Mouse (Mus musculus): ENCODE data around the gene Olfr493.

Gene Olfr493

DNA sequence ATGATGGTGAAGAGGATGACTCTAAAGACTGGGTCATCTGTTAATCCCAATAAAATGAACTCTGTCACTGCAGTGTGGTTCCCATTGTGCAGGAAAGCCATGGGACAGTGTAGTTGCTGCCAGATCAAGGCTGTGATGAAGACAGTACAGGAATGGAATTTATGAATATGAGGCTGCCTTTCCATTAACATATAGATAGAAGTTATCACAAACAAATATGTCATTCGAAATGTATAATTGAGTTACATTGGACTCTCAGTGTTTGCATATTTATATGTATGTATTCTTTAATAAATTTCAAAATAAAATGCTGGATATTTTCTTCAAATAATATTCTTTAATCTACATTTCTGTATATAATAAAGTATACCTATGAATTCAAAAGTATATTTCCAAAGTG, at the start of gene Olfr493:
Gene Olfr493 (minus strand): TSS at position 101 of the 400 bp plus-strand sequence.
- DNase-seq (ENCODE audit: low spot score): no peak

DNA sequence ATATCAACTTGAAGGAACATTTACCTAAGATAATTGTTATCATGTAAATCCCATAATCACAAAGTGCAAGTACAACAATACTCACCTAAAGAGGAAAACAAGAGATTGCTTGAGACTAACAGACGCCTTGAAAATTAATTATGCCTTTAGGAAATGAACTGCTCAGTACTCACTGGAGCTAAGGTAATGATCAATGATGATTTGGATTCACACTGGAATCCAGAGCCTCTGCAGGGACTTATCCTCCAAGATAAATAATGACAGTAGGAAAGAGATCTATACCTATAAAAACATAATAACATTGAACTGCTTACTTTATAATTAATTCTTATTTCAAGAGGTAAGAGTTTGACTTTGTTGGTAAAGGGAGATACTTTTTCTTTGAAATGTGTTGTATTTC, 46.1 kb upstream of the Olfr493 start, which contains the start of gene Olfr495:
Gene Olfr495 (plus strand): TSS at position 301 of the 400 bp plus-strand sequence.
- no peak for DNase-seq (ENCODE audit: low spot score)

DNA sequence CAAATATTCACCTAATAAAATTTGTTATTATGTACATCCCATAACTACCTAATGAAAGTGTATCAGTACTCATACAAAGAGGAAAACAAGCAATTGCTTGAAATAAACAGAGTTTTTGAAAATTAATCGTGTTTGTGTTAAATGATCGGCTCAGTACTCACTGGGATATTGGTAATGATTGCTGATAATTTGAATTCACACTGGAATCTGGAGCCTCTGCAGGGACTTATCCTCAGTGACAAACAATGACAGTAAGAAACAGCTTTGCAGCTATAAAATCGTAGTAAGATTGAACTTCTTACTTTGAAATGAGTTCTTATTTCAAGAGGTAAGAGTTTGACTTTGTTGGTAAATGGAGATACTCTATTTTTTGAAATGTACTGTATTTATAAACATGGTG, 18.3 kb upstream of the Olfr493 start, which contains the start of gene Olfr494:
Gene Olfr494 (plus strand): TSS at position 301 of the 400 bp plus-strand sequence.
- no peak for DNase-seq (ENCODE audit: low spot score)

DNA sequence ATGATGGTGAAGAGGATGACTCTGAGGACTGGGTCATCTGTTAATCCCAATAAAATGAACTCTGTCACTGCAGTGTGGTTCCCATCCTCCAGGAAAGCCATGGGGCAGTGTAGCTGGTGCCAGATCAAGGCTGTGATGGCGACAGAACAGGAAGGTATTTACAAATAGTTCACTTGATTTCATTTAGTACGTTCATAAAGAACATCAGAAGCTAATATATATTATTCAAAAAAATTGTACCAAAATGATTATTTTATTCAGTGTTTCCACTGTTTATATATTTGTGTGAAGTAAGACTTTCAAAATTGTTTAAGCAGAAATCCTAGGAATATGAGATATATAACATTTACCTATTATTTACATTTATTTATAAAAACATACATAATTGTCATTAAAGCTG, 23.2 kb downstream of the Olfr493 start, which contains the start of gene Olfr492:
Gene Olfr492 (minus strand): TSS at position 101 of the 400 bp plus-strand sequence.
- no peak for DNase-seq (ENCODE audit: low spot score)

DNA sequence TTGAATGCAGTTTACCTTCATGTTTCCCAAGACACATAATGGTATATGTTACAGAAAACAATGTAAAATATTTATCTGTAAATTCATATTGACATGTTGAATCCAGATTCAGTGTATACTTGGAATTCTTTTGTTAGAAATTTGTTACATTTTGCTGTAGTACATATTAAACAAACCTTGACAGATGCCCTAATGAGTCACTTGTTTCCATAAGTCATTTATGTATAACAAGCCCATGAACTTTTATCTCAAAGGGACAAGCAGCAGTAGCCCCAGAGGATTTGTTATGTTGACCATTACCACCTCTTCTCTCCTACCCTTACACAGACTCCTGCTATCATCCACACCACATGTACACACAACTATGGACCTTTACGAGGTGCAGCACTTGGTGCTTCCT, 33.6 kb downstream of the Olfr493 start, which contains the start of gene Olfr491:
Gene Olfr491 (plus strand): TSS at position 301 of the 400 bp plus-strand sequence.
- no peak for DNase-seq (ENCODE audit: low spot score)

Data from testis, postnatal 14 days (tissue).